Mouse (Mus musculus) olfactory bulb, adult 2 months (tissue): Measurements from ENCODE around the gene Notch2.

ENCODE experiments used
- CTCF ChIP-seq: fragments of 200-500 bp; IDR thresholded peaks from 2 replicates; pipeline ENCODE4 v1.5.1; 2012; ENCODE audit warnings: low read depth, mild to moderate bottlenecking, low read length, moderate library complexity; ENCODE audit not compliant: insufficient read depth
- POLR2A ChIP-seq: fragments of 200-500 bp; IDR thresholded peaks from 2 replicates; pipeline ENCODE4 v1.6.1; 2012; ENCODE audit warnings: mild to moderate bottlenecking, low read depth, low read length, moderate library complexity; ENCODE audit not compliant: insufficient read depth

DNA sequence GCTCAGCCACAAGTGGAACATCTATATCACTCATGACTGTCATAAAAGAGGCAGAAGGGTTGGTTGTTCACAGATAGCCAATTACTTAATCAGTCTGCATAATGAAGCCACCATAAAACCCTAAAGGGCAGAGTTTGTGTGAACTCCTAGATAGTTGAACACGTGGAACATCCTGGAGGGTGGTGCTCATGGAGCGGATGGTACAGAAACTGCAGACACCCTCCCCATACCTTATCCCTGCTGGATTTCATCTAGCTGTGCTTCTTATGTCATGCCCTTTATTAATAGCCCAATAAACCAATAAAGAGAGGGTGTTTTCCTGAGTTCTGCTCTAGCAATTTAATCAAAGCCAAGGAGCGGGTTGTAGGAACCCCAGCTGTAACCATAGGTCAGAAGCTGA is 174.4 kb downstream of the Notch2 start:
- TF ChIP-seq POLR2A (no peak), CTCF (no peak)
